Mouse (Mus musculus): ENCODE results near the gene Ksr2. TPM values are rescaled to one million over a fixed set of nuclear protein-coding genes. Genes with fewer than 3 reads are reported as not detected.
A peak's percentile ranks its signal among the peaks of the same experiment; 100 is the strongest.
"Not testable (repeated sequence)": the region's sequence is repeated elsewhere in the genome, so short reads cannot be mapped to it uniquely, and the experiment has no call there.

Ksr2 gene
- total RNA-seq, 4 experiments from 2014 or later, result 35.3 to 43.5 (median 40.3) TPM

DNA sequence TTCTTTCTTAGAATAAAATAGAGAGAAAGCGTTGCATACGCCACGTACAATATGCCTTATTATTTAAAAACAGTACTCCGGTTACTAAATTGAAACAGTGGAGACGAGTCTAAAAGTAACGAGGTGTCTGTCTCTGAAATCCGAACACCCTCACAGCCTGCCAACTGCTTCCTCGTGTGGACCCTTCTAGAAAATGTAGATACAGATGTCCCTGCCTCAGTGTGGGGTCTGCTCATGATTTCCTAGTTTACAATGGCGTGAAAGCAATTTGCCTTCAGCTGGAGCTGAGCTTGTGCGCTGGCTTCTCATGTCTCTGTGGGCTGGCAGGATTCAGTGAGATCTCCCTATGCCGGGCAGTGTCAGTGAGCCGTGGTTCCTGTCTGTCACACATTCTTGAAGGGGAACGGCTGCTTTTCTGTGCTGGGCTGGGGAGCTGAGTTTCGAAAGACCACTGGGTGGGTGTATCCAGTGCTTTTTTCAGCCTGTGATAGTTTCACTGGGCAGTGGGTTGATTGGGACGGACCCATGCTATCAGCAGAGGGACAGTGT lies 194.0 kb downstream of the Ksr2 start:
- no peak for DNase-seq (ENCODE audit: low spot score in 2 of 2)

DNA sequence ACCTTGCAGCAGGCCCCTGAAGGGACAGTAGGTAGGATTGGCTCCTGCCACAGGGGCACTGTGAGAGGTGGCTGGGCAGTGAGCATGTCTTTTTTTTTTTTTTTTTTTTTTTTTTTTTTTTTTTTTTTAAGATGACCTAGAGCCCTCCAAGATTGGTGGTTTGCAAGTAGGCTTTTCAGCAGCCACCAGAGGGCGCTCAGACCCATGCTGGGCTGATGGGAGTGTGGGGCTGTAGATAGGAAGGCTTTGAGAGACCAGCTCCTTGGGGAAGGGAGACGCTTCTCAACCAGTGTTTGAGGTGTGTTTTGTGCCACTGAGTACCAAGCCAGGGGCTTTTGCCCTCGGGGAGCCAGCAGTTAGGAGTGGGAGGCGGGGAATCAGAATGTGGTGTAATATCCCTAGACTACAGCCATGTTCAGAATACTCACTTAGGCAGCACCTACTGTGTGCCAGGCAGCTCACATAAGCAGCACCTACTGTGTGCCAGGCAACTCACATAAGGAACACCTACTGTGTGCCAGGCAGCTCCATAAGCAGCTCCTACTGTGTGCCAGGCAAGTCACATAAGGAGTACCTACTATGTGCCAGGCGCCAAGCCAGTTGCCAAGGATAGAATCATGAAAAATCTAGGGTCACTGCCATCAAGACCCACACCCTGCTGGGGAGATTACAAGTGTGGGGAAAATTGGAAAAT lies 200.7 kb downstream of the Ksr2 start:
- peak; percentile 29 to 53 for DNase-seq (ENCODE audit: low spot score in 2 of 2)

DNA sequence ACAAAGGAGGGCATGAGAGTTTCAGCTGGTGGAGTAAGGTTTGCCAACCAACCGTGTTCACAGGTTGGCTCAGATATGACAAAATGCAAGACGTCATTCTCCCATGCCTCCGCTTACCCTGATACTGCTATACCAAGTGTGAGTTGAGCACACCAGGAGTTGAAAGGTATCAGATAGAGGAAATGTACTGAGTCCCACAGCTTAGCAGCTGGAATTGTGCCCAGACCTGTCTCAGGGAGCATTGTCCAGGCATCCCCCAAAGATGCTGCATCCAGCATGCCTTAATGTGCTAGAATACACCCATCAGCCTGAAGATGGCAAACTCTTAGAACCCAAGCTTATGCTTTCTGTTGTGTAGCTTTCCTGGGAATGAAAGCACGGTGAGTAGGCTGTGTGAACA lies 206.5 kb downstream of the Ksr2 start:
- DNase-seq (ENCODE audit: low spot score in 2 of 2), result no peak

DNA sequence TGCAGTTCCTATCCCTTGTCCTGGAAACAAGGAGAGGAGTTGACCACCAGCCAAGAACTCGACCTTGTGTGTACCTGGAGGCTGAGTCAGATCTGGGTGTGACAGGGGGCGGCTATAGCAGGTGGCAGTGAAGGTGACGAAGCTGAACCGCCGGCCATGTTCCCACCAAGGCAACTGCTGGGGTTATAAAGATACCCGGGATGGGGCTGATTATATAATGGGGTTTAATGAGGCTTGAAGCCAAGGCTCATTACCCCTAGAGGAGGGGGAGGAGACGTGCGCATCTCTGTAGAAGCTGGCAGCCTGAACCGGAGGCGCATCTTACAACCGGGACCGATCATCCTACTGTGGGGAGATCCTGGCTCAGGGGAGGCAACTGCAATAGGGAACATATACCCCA lies 208.4 kb downstream of the Ksr2 start:
- peak in 1 of 2 experiments; percentile 23 for DNase-seq (ENCODE audit: low spot score in 2 of 2)

DNA sequence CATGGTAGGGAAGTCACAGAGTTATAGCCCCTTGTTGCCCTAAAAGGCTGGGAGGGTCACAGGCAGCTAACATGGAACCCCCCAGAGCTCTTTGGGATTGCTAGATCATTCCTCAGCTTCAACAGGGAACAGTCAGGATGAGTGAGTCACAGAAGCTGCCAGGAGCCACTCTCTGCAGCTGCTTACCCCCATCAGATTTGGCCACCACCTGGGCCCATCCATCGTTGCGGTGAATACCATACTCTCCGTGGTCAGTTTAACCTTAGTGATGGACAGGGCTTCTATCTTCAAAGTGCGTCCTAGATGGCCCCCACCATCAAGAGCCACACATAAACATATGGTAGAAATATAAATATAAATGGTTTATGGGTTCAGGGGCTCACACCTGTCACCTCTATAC lies 209.4 kb downstream of the Ksr2 start:
- DNase-seq (ENCODE audit: low spot score in 2 of 2), result not testable (repeated sequence)

DNA sequence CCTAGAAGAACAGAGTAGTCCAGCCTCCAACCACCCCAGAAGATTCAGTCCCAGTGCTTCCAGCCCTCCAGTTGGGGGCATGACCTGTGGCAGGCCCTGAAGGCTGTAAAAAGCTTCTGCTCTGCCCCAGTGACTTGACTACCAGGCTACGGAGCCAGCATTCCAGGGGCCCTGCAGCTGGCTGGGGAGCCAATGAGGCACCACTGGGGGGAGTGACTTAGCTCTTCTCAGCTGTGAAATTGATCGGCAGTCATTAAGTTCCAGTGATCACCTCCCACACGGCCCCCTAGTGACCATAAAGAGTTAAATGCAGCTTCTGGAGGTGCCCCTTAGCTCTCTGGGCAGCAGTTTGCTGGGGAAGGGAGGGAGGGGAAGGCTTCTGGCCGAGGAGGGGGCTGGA lies 213.1 kb downstream of the Ksr2 start:
- DNase-seq (ENCODE audit: low spot score in 2 of 2), result no peak

DNA sequence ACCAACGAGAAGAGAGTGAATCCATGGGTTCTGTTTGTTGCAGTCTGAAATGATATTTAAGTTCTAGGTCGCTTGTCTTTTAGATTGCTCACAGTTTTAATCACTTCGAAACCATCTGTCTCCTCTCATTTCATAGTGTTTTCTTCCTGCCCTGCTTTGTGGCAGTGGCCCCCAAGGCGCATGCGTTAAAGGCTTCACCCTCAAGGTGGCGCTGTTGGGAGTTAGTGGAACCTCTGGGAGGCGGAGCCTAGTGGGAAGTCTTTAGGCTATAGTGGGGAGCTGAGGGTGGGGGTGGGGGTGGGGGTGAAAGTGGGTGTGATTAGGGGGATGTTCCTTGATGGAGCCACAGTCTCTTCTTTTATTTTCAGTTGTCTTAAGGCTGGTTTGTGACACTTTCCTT lies 214.6 kb downstream of the Ksr2 start:
- DNase-seq (ENCODE audit: low spot score in 2 of 2), result peak; percentile 62 to 78

DNA sequence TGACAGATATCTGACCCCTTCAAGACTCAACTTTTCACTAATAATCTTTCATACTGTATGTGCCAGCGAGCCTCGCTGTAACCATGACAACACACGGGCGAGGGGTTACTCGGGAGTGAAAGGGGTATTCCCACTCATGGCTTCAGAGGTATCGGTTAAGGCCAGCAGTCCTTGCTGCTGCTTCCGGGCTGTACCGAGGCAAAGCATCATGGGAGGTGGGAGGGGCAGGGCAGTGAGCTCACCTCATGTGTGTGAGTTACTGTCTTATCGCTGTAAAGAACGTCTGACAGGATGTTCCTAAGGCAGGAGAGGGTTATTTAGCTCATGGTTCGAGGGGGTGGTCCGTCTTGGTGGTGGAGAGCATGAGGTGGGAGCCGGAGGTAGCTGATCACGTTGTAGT lies 215.8 kb downstream of the Ksr2 start:
- no peak for DNase-seq (ENCODE audit: low spot score in 2 of 2)

DNA sequence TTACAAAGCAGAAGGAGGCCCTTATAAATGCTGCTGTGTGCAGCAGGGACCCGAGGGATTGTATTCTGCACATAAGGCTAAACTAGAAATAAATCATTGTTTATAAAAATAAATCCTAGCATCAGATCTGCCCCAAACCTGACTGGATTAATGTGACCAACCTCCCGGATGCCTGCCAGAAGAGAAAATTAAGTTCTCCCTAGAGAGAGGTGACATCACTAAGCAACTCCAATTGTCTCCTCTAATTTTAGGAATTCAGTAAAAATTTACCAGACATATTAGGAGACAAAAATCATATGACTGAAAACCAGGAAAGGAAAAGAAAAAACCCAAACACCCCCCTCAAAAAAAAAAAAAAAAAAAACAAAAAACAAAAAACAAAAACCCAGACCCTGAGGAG lies 221.4 kb downstream of the Ksr2 start:
- no peak for DNase-seq (ENCODE audit: low spot score in 2 of 2)

DNA sequence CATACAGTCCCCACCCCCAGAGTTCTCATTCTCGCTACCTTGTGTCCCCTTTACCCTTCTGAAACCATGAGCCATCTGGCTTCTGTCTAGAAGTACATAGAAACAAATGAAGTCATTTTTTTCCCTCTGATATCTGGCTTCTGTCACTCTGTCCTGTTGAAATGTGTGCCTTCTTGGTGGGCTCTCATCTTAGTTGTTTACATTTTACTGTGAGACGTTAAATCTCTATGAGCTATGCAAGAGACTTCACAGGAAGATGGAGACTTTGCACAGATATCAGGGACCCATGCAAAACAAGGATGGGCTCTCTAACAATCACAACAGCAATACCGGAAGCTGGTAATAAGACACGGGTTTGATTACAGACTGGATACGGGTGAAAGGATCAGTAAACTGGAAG lies 222.0 kb downstream of the Ksr2 start:
- no peak for DNase-seq (ENCODE audit: low spot score in 2 of 2)

DNA sequence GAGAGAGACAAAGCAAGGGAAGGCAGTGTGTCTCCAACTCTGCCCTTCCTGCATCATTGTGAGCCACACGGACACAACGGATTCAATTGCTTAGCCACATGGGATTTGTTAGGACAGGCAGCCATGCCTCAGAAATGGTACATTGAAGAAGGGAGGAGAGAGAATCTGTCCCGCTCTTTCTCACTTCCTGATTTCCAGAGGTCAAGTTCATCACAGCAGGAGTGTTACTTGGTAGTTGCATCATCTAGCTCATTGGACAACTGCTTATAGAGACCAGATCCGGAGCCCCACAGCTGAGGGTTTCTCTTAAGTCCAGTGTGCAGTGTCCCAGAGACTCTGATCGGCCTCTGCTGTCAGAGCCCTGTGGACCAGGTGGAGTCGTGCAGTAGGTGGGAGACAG lies 227.8 kb downstream of the Ksr2 start:
- no peak for DNase-seq (ENCODE audit: low spot score in 2 of 2)

DNA sequence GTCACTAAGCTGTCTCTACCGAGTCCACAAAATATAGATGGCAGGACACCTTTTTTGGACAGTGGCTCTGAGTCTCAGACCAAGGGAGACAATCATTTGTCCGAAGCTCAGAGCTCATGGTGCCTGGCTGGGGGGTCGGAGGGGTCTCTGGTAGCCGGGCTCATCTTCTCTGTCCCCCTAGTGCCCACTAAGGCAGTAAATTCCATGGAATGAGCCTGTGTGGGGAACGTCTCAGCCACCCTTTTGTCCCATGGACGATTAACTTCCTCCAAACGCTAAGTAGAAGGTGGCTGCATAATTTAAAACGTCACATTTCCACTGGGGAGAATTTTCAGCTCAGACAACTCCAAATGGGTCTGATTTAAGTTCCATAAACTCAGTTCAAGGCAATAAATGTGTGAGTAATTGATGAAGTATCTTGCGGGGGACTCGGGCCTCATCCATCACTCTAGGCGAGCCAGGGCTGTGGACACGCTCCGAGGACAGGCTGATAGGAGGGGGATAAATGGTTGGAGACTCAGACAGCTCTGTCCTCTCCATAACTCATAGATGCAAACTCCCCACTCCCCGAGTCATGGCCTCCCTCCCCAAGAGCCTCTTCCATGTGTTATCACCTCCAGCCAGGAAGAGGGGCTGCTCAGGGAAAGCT lies 237.6 kb downstream of the Ksr2 start:
- no peak for DNase-seq (ENCODE audit: low spot score in 2 of 2)

DNA sequence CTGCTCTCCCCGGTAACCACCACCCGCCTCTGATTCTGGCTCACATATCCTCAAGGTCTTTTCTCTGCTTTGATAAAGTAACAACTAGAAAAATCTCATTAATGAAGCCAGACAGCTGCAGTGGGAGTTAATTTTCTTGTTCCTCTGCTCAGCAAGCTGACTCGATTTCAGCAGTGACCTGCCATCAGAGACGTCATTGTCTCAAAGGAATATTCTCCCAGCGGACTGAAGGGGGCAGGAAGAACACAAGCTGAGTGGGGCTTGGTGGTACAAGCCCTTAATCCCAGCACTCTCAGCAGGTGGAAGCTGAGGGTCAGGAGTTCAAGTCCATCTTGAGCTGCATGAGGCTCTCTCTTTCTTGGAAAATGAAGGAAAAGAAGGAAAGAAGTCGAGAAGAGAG lies 244.8 kb downstream of the Ksr2 start:
- no peak for DNase-seq (ENCODE audit: low spot score in 2 of 2)

DNA sequence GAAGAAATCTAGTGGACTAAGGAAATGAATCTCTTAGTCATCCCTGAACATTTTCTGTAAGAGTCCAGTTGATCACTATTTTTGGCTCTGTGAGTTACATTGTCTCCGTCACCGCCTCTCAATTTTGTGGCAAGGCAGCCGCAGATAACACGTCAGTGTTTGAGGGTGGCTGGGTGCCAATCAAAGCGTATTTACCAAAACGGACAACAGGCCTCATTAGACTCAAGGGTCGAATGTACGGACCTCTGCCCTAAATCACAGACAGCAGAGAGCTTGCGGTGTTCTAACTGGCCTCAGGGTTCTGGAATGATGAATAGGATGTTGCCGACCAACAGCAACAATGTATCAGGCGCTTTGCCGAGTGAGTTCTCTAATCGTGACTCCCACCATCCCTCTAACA lies 245.8 kb downstream of the Ksr2 start:
- DNase-seq (ENCODE audit: low spot score in 2 of 2), result no peak

DNA sequence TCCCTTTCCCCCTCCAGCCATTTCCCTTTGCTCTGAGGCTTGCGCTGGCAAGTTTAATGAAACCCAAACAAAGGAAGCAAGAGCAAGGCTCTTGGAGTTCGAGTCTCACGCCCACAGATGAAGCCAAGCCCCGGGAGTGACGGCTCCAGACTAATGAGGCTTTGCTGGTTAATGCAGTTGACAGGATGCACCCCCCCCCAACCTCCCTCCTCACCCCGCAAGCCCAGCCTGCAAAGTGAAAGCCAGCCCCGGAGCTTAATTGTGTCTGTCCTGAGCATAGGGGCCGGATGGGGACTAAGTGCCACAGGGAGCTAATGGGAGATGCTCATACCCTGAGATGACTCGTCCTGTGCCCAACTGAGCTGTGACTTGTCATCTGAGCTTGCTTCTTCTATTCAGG lies 251.4 kb downstream of the Ksr2 start:
- DNase-seq (ENCODE audit: low spot score in 2 of 2), result no peak

DNA sequence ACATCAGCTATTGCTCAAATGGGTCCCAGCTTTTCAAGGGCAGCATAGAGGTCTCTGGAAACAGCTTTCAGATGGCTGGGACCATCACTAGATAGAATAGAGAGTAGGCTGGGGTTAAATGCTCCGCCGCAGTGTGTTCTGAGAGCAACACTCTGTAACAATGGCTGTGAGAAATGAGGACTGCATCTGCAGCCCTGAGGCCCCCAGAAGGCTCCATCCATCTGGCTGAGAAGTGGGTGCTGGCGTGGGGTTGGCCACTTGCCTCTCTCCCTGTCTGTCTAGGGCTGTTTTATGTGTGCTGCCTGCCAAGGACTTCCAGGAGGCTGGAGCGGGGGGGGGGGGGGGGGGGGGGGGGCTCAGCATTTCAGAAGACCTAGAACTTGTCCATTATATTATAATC lies 253.5 kb downstream of the Ksr2 start:
- peak in 1 of 2 experiments; percentile 20 for DNase-seq (ENCODE audit: low spot score in 2 of 2)

DNA sequence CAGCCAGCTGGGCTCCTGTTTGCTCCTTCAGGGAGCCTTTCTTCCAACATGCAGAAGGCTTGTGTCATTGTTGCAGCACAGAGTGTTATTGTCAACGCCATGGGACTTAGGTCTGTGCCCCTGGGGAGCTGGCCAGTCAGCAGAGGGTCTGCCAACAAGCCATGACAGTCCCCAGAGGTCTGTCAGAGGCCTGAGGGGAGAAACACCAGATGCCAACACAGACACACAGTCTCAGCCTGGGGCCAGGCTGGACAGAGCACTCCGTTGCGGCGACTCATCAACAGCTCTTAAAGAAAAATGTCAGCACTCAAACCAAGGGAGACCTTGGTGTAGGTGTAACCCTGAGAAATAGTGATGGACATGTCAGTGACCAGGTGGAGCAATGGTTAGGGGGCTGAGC lies 255.5 kb downstream of the Ksr2 start:
- no peak for DNase-seq (ENCODE audit: low spot score in 2 of 2)

DNA sequence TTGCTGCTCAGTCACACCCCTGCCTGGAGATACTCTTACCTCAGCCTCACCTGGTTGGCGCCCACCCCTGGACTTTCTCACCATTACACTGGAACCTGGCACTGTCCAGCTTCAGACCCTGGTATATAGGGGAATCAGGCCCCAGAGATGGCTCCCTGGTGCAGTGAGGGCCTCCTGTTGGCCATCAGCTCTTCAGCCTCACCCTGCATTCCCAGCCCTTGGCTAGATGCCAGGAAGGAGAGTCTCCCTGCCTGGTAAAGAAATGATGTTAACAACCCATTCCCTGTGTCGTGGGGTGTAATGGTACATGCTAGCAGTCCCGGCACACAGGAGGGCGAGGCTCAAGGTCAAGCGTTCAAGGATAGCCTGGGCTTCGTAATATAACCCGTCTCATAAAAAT lies 256.0 kb downstream of the Ksr2 start:
- no peak for DNase-seq (ENCODE audit: low spot score in 2 of 2)

DNA sequence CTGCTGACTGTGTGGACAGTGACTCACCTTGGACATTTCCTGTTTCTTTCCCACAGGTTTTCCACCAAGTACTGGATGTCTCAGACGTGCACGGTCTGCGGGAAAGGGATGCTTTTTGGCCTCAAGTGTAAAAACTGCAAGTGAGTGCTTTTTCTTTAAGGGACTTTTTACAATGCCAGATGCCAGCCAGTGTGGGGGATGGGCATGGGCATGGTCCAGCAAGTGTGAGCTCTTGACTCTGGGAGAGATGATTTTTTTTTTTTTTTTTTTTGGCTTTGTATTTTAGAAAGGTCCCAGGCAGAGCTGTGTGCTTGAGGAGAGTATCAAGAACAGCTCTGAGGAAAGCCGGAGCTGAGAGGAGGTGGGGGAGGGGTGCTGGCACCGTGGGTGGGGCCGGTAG lies 257.6 kb downstream of the Ksr2 start:
- no peak for DNase-seq (ENCODE audit: low spot score in 2 of 2)

DNA sequence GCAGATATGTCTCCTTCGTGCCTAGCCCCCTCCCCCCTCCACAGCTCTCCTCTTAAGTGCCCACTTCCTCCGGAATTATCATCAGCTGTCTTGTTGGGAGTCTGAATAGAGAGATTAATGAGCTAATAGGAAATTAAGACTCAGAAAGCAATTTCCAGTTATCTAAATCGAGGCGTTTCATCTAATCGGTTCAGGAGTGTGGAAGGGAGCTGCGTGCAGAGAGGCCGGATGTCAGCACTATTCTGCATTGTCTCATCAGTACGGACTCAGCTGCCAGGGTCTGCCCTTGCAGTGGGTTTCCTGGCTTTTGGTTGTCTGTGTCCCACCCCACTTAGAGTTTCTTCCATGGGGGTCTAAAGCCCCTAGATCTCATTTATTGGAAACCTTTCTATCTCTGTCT lies 262.0 kb downstream of the Ksr2 start:
- DNase-seq (ENCODE audit: low spot score in 2 of 2), result no peak

DNA sequence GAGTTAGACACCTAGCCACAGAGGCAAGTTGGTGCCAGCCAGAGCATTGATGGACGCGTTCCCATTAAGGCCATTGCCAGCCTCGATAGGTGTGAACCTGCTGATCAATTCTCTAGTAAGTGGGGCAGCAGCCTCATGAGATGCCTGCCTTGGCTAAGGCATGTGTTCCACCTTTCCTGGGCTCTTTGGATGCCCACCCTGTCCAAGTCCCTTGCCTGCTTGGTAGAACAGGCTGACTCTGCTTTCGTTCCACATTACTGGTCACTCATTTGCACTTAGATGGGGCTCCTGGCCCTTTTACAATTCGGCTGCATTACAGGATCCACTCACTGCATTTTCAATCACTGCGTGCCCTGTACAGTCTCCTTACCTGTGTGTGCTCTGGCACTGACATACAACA lies 263.4 kb downstream of the Ksr2 start:
- DNase-seq (ENCODE audit: low spot score in 2 of 2), result no peak

DNA sequence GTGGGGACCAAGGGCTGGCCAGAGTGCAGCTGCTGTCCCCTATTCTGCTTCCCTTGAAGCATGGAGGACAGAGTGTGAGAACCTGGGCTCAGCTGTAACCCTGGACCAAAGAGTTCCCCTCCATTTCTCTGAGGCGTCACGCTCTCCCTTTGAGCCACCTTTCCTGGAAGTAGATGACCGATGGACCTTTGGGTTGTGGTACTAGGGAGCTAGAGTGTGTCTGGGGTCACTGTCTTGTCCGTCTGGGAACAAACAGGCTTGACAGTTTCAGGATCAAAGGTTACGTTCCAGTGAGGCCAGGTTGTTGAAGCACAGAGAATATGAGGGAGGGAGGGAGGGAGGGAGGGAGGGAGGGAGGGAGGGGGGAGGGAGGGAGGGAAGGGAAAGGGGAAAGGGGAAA lies 264.6 kb downstream of the Ksr2 start:
- DNase-seq (ENCODE audit: low spot score in 2 of 2), result no peak

DNA sequence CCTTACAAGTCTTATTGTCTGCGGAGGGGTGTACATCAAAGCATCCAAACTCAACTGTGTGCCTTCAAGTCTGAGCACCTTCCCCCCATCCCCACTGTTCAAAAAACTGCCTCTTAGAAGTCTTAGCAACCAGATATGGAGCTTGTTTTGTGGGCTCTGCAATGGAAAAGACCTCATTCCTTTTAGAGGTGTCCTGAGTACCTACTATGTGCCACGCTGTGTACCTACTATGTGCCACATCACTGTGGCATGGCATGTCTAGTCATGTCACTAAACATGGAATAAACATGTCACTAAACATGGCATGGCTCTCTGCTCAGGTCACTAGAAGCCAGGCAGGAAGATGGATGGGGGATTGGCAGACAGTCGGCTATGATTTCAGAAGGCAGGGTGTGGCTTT lies 268.4 kb downstream of the Ksr2 start:
- DNase-seq (ENCODE audit: low spot score in 2 of 2), result no peak
